Mouse (Mus musculus) thymus, postnatal 36 days (tissue): ENCODE data around the gene Serpinb5.
"Not testable (repeated sequence)": the region's sequence is repeated elsewhere in the genome, so short reads cannot be mapped to it uniquely, and the experiment has no call there.

Experiments used
- DNase-seq, 2 experiments: peaks; one replicate each; pipeline ENCODE4 v3.0.0; 2022; ENCODE audit warnings: mixed read lengths in 2 of 2

Serpinb5 gene

GRCm38 (mm10) chr1:106860847-106861246 is at the start of gene Serpinb5:
Gene Serpinb5 (plus strand): TSS chr1:106861173.
- peak in 1 of 2 experiments; percentile 27 for DNase-seq

- no peak for DNase-seq
Measured at GRCm38 (mm10) chr1:106814864-106815263, 46.1 kb upstream of the Serpinb5 start.

- no peak for DNase-seq
Measured at GRCm38 (mm10) chr1:106815265-106815664, 45.7 kb upstream of the Serpinb5 start.

GRCm38 (mm10) chr1:106816766-106817165 is 44.2 kb upstream of the Serpinb5 start:
- DNase-seq = peak in 1 of 2 experiments; percentile 18

GRCm38 (mm10) chr1:106818323-106818722 is 42.6 kb upstream of the Serpinb5 start:
- no peak for DNase-seq

- no peak for DNase-seq
Measured at GRCm38 (mm10) chr1:106822297-106822696, 38.7 kb upstream of the Serpinb5 start.

- no peak for DNase-seq
Measured at GRCm38 (mm10) chr1:106828784-106829183, 32.2 kb upstream of the Serpinb5 start.

DNA sequence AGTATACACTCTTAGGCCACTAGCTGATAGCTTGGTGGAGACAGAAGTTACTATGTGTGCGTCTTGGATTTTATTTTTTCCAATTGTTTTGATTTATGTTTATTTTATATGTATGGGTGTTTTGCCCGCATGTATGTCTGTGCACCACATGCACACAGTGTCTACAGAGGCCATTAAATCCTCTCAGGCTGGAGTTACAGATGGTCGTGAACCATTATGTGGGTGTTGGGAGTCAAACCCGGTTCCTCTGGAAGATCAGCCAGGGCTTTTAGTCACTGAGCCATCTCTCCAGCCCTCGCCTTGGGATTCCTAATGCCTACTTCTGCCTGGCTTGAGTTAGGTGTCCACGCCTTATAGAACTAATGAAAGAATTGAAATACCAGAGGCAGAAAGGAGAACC is 4.6 kb downstream of the Serpinb5 start:
- DNase-seq = no peak

GRCm38 (mm10) chr1:106866029-106866428 is 5.1 kb downstream of the Serpinb5 start:
- DNase-seq = no peak

DNA sequence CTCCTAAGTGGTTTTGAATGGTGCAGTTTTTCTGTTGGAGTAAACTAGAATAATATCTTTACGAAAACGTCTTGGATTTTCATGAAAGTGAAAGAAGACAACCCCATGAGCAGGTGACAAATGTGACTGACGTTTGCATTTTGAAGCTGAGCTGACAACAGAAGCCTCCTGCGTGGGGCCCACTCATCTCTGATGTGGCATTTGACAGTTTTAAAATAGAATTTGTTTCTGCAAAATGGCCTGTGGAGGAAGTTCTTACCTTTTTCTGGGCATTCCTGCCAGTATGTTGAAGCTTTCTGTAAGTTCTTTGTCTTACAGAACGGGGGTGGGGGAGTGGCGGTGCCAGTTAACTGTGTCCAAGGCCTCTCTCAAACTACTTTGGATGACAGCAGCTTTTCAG is 5.8 kb downstream of the Serpinb5 start:
- DNase-seq = peak; percentile 69 to 78

- DNase-seq = no peak
Measured at GRCm38 (mm10) chr1:106869986-106870385, 9.0 kb downstream of the Serpinb5 start.

DNA sequence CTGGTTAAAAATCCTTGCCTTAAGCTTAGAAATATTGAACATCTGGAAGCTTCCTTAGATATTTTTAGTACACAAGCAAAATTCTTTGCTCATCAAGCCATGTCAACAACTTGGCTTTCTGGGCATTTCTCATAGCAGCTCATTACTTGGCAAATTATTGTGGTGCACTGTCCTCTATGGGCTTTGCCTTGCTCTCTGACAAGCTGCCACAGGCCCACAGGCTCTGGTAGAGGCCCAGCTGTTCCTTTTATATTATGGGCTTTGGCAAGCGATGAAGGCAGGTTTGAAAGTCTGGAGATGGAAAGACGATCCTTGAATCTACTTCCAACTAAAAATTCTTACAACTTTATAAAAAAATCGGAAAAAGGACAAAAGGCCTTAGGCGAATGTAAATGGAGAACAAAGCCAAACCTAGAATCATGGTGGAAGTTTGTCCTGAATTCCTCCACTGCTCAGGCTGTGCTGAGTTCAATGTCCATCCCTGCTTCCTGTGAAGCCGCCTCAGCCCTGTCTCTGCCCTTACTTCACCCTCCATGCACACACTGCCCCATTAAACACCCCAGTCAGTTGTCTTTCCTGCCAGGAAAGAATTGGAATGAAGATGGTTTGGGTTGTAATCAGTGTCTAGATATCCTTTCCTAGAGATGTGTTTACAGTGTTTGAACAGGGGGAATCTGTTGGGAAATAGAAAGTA is 14.4 kb downstream of the Serpinb5 start:
- DNase-seq = no peak

- DNase-seq = no peak
Measured at GRCm38 (mm10) chr1:106876147-106876546, 15.2 kb downstream of the Serpinb5 start.

GRCm38 (mm10) chr1:106882723-106883122 is 21.8 kb downstream of the Serpinb5 start:
- no peak for DNase-seq

GRCm38 (mm10) chr1:106883369-106883768 is 22.4 kb downstream of the Serpinb5 start:
- no peak for DNase-seq

DNA sequence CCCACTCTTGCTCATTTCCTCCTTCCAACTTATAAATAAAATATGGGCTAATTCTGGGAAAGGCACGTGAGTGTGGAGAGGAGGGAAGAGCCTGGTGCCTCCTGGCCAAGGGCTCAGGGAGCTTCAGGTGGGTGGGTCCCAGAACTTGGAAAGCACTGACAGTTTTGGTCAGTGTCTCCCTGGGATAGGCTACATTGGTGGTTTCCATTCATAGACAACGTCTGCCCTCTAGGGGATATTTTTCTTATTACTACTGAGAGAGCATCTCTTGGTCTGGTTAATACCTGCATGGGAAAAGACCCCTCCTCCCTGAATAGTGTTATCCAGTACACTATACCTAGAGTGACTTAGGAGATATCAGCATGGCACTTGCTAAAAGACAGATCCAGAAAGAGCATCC is 22.8 kb downstream of the Serpinb5 start:
- DNase-seq = no peak

DNA sequence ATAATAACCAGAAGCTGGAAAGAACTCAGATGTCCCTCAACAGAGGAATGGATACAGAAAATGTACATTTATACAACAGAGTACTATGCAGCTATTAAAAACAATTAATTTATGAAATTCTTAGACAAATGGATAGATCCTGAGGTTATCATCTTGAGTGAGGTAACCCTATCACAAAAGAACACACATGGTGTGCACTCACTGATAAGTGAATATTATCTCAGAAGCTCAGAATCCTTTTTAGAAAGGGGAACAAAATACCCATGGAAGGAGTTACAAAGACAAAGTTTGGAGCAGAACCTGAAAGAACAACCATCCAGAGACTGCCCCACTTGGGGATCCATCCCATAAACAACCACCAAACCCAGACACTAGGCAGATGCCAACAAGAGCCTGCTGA is 34.2 kb downstream of the Serpinb5 start:
- DNase-seq = not testable (repeated sequence)

DNA sequence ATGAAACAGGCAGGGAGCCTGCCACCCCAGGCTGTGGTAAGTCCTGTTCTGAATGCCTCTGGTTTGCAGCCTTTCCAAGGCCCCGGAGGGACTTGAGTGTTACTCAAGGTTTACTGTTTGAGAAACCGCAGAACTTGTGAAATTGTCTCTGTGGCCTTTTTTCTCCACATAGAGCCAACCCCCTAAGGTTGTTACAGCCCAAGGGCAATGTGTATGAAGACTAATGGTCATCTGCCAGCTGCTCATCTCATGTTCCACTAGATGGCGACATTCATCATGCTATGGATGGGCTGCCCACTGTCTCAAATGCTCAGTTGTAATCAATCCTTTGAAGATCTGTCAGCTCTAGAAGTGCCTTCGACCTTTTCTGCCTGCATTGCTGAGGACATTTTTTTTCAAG is 40.4 kb downstream of the Serpinb5 start:
- DNase-seq = no peak

GRCm38 (mm10) chr1:106931954-106932353 is 71.0 kb downstream of the Serpinb5 start:
- no peak for DNase-seq
